Mouse (Mus musculus) ovary, adult 18-20 months (tissue): Measurements from ENCODE around the gene Med24.
A peak's percentile ranks its signal among the peaks of the same experiment; 100 is the strongest.
"Not testable (repeated sequence)": the region's sequence is repeated elsewhere in the genome, so short reads cannot be mapped to it uniquely, and the experiment has no call there.

Source experiments
- DNase-seq: peaks from one replicate; pipeline ENCODE4 v3.0.0; 2022; ENCODE audit warnings: low spot score, mixed read lengths

The Med24 gene

GRCm38 (mm10) chr11:98745932-98746853, 17.0 kb upstream of the Med24 start:
- DNase-seq: no peak

GRCm38 (mm10) chr11:98744456-98745019, 15.3 kb upstream of the Med24 start:
- no peak for DNase-seq

- DNase-seq: peak; percentile 66
Measured at GRCm38 (mm10) chr11:98743655-98744345, 14.6 kb upstream of the Med24 start.

GRCm38 (mm10) chr11:98742397-98743291, 13.4 kb upstream of the Med24 start:
- no peak for DNase-seq

- peak; percentile 74 for DNase-seq
Measured at GRCm38 (mm10) chr11:98741622-98742396, 12.6 kb upstream of the Med24 start.

GRCm38 (mm10) chr11:98741051-98741620, 11.9 kb upstream of the Med24 start:
- DNase-seq: no peak

GRCm38 (mm10) chr11:98740393-98741050, 11.3 kb upstream of the Med24 start, which contains the start of gene Thra:
Gene Thra (plus strand): TSS chr11:98740638.
- peak; percentile 73 for DNase-seq

GRCm38 (mm10) chr11:98740026-98740392, 10.8 kb upstream of the Med24 start:
- DNase-seq: no peak

GRCm38 (mm10) chr11:98738925-98739324, 9.7 kb upstream of the Med24 start:
- no peak for DNase-seq

- DNase-seq: no peak
Measured at GRCm38 (mm10) chr11:98738428-98738911, 9.2 kb upstream of the Med24 start.

GRCm38 (mm10) chr11:98737220-98737619, 8.0 kb upstream of the Med24 start:
- not testable (repeated sequence) for DNase-seq

- no peak for DNase-seq
Measured at GRCm38 (mm10) chr11:98736176-98736575, 6.9 kb upstream of the Med24 start.

- no peak for DNase-seq
Measured at GRCm38 (mm10) chr11:98735111-98735510, 5.9 kb upstream of the Med24 start.

GRCm38 (mm10) chr11:98734020-98734419, 4.8 kb upstream of the Med24 start:
- no peak for DNase-seq

GRCm38 (mm10) chr11:98731134-98731533, 1.9 kb upstream of the Med24 start:
- peak; percentile 75 for DNase-seq

- no peak for DNase-seq
Measured at GRCm38 (mm10) chr11:98730727-98731126, 1.5 kb upstream of the Med24 start.

GRCm38 (mm10) chr11:98725926-98726506, 3.2 kb downstream of the Med24 start:
- no peak for DNase-seq

GRCm38 (mm10) chr11:98723098-98723497, 6.1 kb downstream of the Med24 start:
- DNase-seq: no peak

- no peak for DNase-seq
Measured at GRCm38 (mm10) chr11:98721458-98722226, 7.6 kb downstream of the Med24 start.
